Mouse (Mus musculus): ENCODE data around the gene Lime1.

Lime1 gene

GRCm38 (mm10) chr2:181391022-181391421 is 11.1 kb downstream of the Lime1 start:
- DNase-seq (ENCODE audit: low spot score in 2 of 2), result no peak

DNA sequence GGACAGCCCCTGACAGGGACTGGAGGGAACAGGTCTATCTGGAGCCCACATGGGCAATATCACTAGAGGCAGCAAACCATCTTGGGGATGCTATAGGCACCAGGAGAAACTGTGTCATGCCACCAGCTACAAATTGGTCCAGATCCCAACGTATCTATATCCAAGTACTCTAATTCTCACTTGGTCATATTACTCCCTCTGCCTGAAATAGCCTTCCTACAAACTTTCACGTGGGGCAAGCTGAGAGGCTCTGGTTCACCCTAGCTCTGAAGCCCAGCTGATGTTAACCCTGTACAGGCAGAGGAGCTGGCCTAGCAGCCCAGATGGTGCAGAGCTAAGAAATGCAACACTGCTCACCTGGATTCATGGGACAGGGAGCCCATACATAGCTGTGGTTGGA is 11.7 kb downstream of the Lime1 start:
- DNase-seq (ENCODE audit: low spot score in 2 of 2), result no peak

GRCm38 (mm10) chr2:181392600-181393213 is 12.8 kb downstream of the Lime1 start:
- DNase-seq (ENCODE audit: low spot score in 2 of 2), result peak; percentile 81 to 88

GRCm38 (mm10) chr2:181394086-181394485 is 14.2 kb downstream of the Lime1 start:
- DNase-seq (ENCODE audit: low spot score in 2 of 2), result no peak

GRCm38 (mm10) chr2:181397207-181397761 is 17.4 kb downstream of the Lime1 start:
- DNase-seq (ENCODE audit: low spot score in 2 of 2), result no peak

DNA sequence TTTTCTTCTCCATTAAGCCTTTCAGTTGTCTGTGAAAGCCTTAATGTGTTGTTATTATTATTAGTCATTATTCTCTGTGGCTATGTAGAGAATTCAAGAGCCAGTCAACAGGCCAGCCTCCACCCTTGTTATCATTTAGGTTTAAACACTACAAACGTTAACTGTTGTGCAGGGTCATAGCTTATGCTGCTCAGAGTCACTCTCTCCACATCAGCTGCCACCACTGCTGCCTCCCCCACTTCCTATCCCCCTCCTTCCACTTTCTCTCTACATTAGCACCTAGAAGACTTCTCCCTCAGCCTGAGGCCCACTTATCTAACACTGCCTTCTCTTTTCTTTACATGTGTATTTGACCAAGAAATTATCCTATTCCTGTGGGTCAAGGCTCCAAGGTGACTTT is 21.6 kb downstream of the Lime1 start:
- no peak for DNase-seq (ENCODE audit: low spot score in 2 of 2)

- no peak for DNase-seq (ENCODE audit: low spot score in 2 of 2)
Observed at GRCm38 (mm10) chr2:181403722-181404121, 23.8 kb downstream of the Lime1 start.

- DNase-seq (ENCODE audit: low spot score in 2 of 2), result no peak
Observed at GRCm38 (mm10) chr2:181409643-181410042, 29.8 kb downstream of the Lime1 start.

- DNase-seq (ENCODE audit: low spot score in 2 of 2), result peak in 1 of 2 experiments; percentile 69
Observed at GRCm38 (mm10) chr2:181410760-181411473, 31.0 kb downstream of the Lime1 start.

DNA sequence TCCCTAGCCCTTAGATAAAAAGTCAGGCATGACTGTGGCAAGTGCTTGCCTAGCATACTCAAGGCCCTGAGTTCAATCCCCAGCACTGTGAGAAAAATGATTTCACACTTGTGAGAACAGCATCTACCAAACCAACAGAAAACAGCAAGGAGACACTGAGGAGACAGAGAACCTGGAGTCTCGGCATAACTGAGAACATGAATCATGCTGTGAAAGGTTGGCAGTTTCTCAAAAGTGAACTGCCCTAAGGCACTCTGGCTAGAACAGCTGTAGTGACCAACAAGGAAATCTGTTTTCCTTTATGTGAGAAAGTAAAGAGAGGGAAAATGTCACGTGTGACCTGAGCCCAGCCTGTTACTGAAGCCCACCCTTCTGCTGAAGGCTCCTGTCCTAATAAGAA is 33.3 kb downstream of the Lime1 start:
- DNase-seq (ENCODE audit: low spot score in 2 of 2), result no peak

GRCm38 (mm10) chr2:181415945-181416344 is 36.1 kb downstream of the Lime1 start:
- no peak for DNase-seq (ENCODE audit: low spot score in 2 of 2)

GRCm38 (mm10) chr2:181419359-181419758 is 39.5 kb downstream of the Lime1 start:
- no peak for DNase-seq (ENCODE audit: low spot score in 2 of 2)

DNA sequence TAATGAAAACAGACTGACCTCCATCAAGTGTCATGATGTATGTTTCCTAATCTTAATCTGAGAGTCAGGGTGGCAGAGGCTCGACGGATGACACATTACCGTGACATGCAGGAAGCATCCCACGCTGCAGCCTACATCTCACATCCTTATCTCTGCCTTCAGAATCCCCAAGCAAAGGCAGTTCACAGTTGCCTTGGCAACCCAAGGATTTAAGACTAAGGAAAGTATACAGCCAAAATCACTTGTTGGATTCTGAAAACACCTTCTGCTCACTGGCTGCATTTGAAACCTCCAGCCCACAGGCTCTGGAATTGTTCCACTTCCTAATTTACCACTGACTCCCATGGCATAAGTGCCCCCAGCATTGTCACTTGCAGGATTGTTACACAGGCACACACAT is 40.5 kb downstream of the Lime1 start:
- DNase-seq (ENCODE audit: low spot score in 2 of 2), result no peak

- no peak for DNase-seq (ENCODE audit: low spot score in 2 of 2)
Observed at GRCm38 (mm10) chr2:181420903-181421638, 41.2 kb downstream of the Lime1 start.

DNA sequence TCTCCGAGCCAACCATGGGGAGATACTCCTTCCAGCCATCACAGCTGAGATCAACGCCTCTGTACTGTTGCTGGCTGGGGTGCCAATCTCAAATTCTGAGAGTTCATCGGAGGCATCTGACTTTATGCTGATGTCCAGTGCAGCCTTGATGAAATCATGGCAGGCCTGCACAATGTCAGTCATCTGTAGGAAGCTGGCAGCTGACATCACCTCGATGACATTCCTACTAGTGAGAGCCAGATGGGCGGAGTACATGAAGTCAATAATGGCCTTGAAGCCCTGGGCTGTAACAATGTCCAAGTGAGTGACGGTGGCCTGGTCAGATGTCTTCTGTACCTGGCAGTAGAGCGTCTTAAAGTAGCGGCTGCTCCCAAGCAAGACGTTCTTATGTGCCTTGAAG is 44.0 kb downstream of the Lime1 start:
- DNase-seq (ENCODE audit: low spot score in 2 of 2), result no peak

Data from spleen, postnatal 10 days (tissue).